Mouse (Mus musculus) ES-E14 (cell line): ENCODE measurements at regions not wholly inside any gene's neighbourhood (a gene's known extent, or its start where the extent isn't known, plus 50 kb on each side); places are given as distances from the start of the nearest gene placed in this dataset.

Experiments used
- DNase-seq: peaks from one replicate; pipeline ENCODE4 v3.0.0-alpha.2; 2013; ENCODE audit warnings: low read depth, low spot score
- H3K27ac ChIP-seq: 2 replicates; pipeline ENCODE4 v1.5.1; 2012; ENCODE audit warnings: low read depth, mild to moderate bottlenecking, low read length, moderate library complexity, mixed read lengths; ENCODE audit not compliant: poor library complexity, insufficient read depth, severe bottlenecking
- H3K36me3 ChIP-seq: 2 replicates; pipeline ENCODE4 v1.6.1; 2012; ENCODE audit warnings: mild to moderate bottlenecking, low read length, moderate library complexity, mixed read lengths; ENCODE audit not compliant: control insufficient read depth, poor library complexity, insufficient read depth, severe bottlenecking
- H3K4me1 ChIP-seq, 2 experiments: fragments of 150-350 bp in 1 of 2; sonication (generic) in 1 of 2; 2 replicates each; pipeline ENCODE4 v1.6.1; 2012; ENCODE audit warnings: low read length in 2 of 2, mild to moderate bottlenecking in 1 of 2, mixed read lengths in 1 of 2; ENCODE audit not compliant: control insufficient read depth in 2 of 2, insufficient read depth in 2 of 2, poor library complexity in 1 of 2
- H3K4me3 ChIP-seq, 2 experiments: fragments of 150-350 bp in 1 of 2; sonication (generic) in 1 of 2; 2 replicates each; pipeline ENCODE4 v1.5.1; 2012; ENCODE audit warnings: low read length in 2 of 2, low read depth in 1 of 2, mild to moderate bottlenecking in 1 of 2, mixed read lengths in 1 of 2; ENCODE audit not compliant: insufficient read depth in 1 of 2, poor library complexity in 1 of 2, severe bottlenecking in 1 of 2
- H3K9ac ChIP-seq: 2 replicates; pipeline ENCODE4 v1.6.1; 2012; ENCODE audit warnings: low read depth, mild to moderate bottlenecking, low read length, mixed read lengths; ENCODE audit not compliant: poor library complexity, insufficient read depth, severe bottlenecking
- H3K9me3 ChIP-seq: fragments of 150-350 bp; sonication (generic); 2 replicates; pipeline ENCODE4 v1.6.1; 2012; ENCODE audit warnings: low read depth, mild to moderate bottlenecking, low read length; ENCODE audit not compliant: control insufficient read depth, insufficient read depth
- CHD2 ChIP-seq: IDR thresholded peaks from 2 replicates; pipeline ENCODE4 v1.6.1; 2014; ENCODE audit warnings: mild to moderate bottlenecking, low read depth, low read length, inconsistent platforms
- HCFC1 ChIP-seq: IDR thresholded peaks from 2 replicates; pipeline ENCODE4 v1.6.1; 2012; ENCODE audit warnings: low read length, inconsistent platforms, borderline replicate concordance; ENCODE audit not compliant: insufficient read depth
- MAFK ChIP-seq: IDR thresholded peaks from 2 replicates; pipeline ENCODE4 v1.6.1; 2014; ENCODE audit warnings: mild to moderate bottlenecking, low read depth, low read length, inconsistent platforms; ENCODE audit not compliant: insufficient read depth
- ZC3H11A ChIP-seq: IDR thresholded peaks from 2 replicates; pipeline ENCODE4 v1.6.1; 2012; ENCODE audit warnings: low read depth, mild to moderate bottlenecking, inconsistent platforms, low read length, borderline replicate concordance
- ZNF384 ChIP-seq: IDR thresholded peaks from 2 replicates; pipeline ENCODE4 v1.6.1; 2012; ENCODE audit warnings: low read depth, low read length, inconsistent platforms
- in situ Hi-C, 2 experiments: fragments of 600-800 bp; cut with MboI; formaldehyde crosslinking; loops; one replicate each; pipeline ENCODE4 v1.15.1; 2025; ENCODE audit warnings: low sequenced_read_pairs in 2 of 2, inconsistent platforms in 1 of 2; ENCODE audit not compliant: unreplicated experiment in 2 of 2

DNA sequence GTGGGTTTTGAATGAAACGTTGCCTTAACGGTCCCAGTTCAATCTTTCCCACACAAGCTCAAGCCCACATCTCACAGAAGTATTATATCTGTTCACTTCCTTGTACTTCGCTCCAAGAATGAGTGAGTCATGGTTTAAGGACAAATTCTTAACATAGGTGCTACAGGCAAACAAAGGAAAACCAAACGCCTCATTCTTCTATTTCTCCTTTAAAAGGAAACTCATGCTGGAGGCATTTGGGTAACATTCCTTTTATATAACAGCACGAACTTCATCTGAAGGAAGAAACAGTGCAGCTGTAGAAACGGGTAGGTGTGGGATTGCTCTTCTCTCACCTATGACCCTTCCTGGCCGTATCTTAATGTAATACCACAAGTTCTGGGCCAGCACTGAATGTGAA lies 610.0 kb upstream of the A1bg start:
- no peaks in the 10 kb centered on the region for H3K36me3 ChIP-seq
- no peaks in the 10 kb centered on the region for H3K9me3 ChIP-seq
- in situ Hi-C loops: no loop called here
- no peak overlapping the region for H3K27ac ChIP-seq
- no peak for DNase-seq
- no peaks in the 10 kb centered on the region for H3K4me1 ChIP-seq
- no peak overlapping the region for H3K9ac ChIP-seq
- TF ChIP-seq CHD2: no peak
- H3K4me3 ChIP-seq: no peak overlapping the region

- in situ Hi-C loops: no loop called here
- no peak for DNase-seq
- no peak for TF ChIP-seq ZC3H11A
- no peak for TF ChIP-seq CHD2
- Histone ChIP-seq H3K4me3 (no peak overlapping the region), H3K9me3 (no peaks in the 10 kb centered on the region), H3K27ac (no peak overlapping the region), H3K4me1 (no peaks in the 10 kb centered on the region), H3K9ac (no peak overlapping the region), H3K36me3 (no peaks in the 10 kb centered on the region)
These were observed 609.2 kb upstream of the A1bg start for GRCm38 (mm10) chr15:61532040-61532439.

DNA sequence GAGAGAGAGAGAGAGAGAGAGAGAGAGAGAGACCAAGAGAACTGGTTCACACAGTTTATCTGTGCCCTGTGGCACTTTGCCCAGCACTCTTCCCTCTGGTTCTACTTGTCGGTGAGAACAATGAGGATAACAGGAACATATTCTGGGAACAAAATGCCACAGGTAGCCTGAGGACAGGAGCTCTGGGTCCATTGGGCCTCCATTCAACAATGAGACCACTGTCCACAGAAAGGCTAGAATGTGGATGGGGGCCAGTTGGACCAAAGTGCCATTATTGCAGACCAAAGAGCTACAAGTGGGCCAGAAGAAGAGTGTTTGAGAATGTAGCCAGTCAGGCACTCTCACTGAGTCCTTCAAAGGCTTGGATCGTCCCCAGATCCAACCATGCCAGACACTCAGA lies 600.2 kb upstream of the A1bg start:
- H3K4me3 ChIP-seq: no peak overlapping the region
- no peak overlapping the region for H3K27ac ChIP-seq
- H3K9ac ChIP-seq: no peak overlapping the region
- DNase-seq: no peak
- H3K9me3 ChIP-seq: no peaks in the 10 kb centered on the region
- no peaks in the 10 kb centered on the region for H3K36me3 ChIP-seq
- in situ Hi-C loops: no loop called here
- no peaks in the 10 kb centered on the region for H3K4me1 ChIP-seq
- TF ChIP-seq CHD2: no peak
- TF ChIP-seq ZC3H11A: no peak
- no peak for TF ChIP-seq HCFC1
- no peak for TF ChIP-seq MAFK
- no peak for TF ChIP-seq ZNF384

GRCm38 (mm10) chr15:61517265-61517664 lies 594.5 kb upstream of the A1bg start:
- H3K4me1 ChIP-seq: no peaks in the 10 kb centered on the region
- H3K36me3 ChIP-seq: no peaks in the 10 kb centered on the region
- no peak overlapping the region for H3K27ac ChIP-seq
- H3K9ac ChIP-seq: no peak overlapping the region
- in situ Hi-C loops: no loop called here
- H3K4me3 ChIP-seq: no peak overlapping the region
- TF ChIP-seq ZNF384 (no peak), CHD2 (no peak), HCFC1 (no peak), MAFK (no peak)
- DNase-seq: no peak
- H3K9me3 ChIP-seq: no peaks in the 10 kb centered on the region

GRCm38 (mm10) chr15:61514324-61514723 lies 591.5 kb upstream of the A1bg start:
- Histone ChIP-seq H3K9me3 (no peaks in the 10 kb centered on the region), H3K36me3 (no peaks in the 10 kb centered on the region), H3K4me3 (no peak overlapping the region), H3K4me1 (no peaks in the 10 kb centered on the region), H3K9ac (no peak overlapping the region), H3K27ac (no peak overlapping the region)
- in situ Hi-C loops: no loop called here
- TF ChIP-seq CHD2 (no peak), ZNF384 (no peak), ZC3H11A (no peak), HCFC1 (no peak), MAFK (no peak)
- no peak for DNase-seq
